Mouse (Mus musculus) gastrocnemius, adult 2 months (tissue): ENCODE results near the gene Smyd1. TPM values are rescaled to one million over a fixed set of nuclear protein-coding genes. Genes with fewer than 3 reads are reported as not detected.
A peak's percentile ranks its signal among the peaks of the same experiment; 100 is the strongest.

ENCODE experiments used
- DNase-seq: peaks from one replicate; pipeline ENCODE4 v3.0.0; 2022
- H3K27ac ChIP-seq: fragments of 200-600 bp; 2 replicates; pipeline ENCODE4 v1.8.1; 2022; ENCODE audit warnings: mild to moderate bottlenecking
- H3K4me3 ChIP-seq: fragments of 200-600 bp; 2 replicates; pipeline ENCODE4 v1.8.1; 2022; ENCODE audit warnings: mild to moderate bottlenecking, moderate library complexity
- CTCF ChIP-seq: fragments of 200-600 bp; IDR thresholded peaks from 2 replicates; pipeline ENCODE4 v1.8.1; 2022; ENCODE audit warnings: antibody characterized with exemption, mild to moderate bottlenecking, moderate library complexity
- intact Hi-C: fragments of 180-260 bp; cut with DNase I; formaldehyde crosslinking; loops from one replicate; pipeline ENCODE4 v1.15.1; 2025
- long read RNA-seq, 2 experiments: library from polyadenylated mRNA; stranded (forward); transcript quantifications; one replicate each; pipeline ENCODE4 v2.0.0; 2021
- total RNA-seq, 2 experiments: library from RNA; stranded (reverse); gene quantifications; 2 replicates each; pipeline ENCODE4 v1.2.3; 2021

The Smyd1 gene
- 100 to 1,000 TPM; 370 to 385 TPM for total RNA-seq
- long read RNA-seq, experiment 1, transcript Smyd1-202 (9 exons, 3,292 nt) = minor isoform, 120 of 334 reads
- long read RNA-seq, experiment 1, transcript Smyd1-201 (10 exons, 3,361 nt) = major isoform, 141 of 334 reads
- long read RNA-seq, experiment 1, partial matches to known transcripts = 24 of 334 reads
- long read RNA-seq, experiment 1, other reads (novel, unspliced or antisense) = 49 of 334 reads
- long read RNA-seq, experiment 2, transcript Smyd1-201 (10 exons, 3,361 nt) = major isoform, 130 of 323 reads
- long read RNA-seq, experiment 2, transcript Smyd1-202 (9 exons, 3,292 nt) = minor isoform, 125 of 323 reads
- long read RNA-seq, experiment 2, partial matches to known transcripts = 11 of 323 reads
- long read RNA-seq, experiment 2, other reads (novel, unspliced or antisense) = 57 of 323 reads

DNA sequence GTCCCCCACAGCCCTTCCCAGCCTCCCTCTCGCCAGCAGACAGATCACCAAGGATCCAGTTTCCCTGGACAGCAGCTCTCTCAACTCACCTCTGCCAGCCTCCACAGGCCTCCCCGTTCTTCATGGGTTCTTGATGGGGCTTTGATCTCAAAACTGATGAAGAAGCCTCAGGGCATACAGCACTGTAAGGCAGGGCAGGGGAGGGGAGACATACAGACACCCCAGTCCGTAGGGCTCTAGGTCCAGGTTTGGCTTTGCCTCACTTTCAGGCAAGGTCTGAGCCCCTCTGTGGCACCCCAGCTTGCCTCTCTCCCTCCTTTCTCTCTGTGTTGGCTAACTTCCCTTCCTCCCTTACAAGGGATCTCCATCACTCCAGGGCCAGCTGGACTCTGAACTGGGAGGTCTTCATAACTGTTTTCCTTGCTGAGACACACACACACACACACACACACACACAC is at the start of gene Smyd1:
TSS of gene Smyd1 (minus strand) at position 408 of the 458 bp plus-strand sequence.
- no peak for TF ChIP-seq CTCF
- Histone ChIP-seq H3K4me3 (no peak within 1 kb of the TSS), H3K27ac (no peak within 1 kb of the TSS)

DNA sequence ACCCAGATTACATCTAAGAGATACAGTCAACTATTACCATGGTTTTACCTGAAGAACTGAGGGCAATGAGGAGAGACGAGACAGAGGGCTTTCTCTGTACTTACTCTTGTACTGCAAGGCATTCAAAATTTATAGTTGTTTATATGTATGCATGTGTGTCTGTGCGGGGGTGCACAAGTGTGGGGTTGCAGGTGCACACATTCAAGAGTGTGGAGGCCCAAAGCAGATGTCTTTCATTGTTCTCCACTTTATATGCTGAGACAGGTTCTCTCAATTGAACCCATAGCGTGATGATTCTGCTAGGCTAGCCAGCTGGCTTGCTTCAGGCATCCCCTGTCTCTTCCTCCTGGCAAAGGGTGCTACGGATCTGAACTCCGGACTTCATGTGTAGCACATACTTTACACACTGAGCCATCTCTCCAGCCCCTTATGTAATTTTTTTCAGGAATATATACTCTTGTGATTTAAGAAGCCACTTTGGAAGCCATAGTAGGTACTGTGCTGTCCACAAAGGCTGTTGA is 49.1 kb upstream of the Smyd1 start:
- intact Hi-C loops = no loop called here
- Histone ChIP-seq H3K4me3 (no peak overlapping the region), H3K27ac (no peak overlapping the region)

More for the DNA sequence above, at the start of gene Smyd1:
- no peak for DNase-seq
- intact Hi-C loops = no loop called here

DNA sequence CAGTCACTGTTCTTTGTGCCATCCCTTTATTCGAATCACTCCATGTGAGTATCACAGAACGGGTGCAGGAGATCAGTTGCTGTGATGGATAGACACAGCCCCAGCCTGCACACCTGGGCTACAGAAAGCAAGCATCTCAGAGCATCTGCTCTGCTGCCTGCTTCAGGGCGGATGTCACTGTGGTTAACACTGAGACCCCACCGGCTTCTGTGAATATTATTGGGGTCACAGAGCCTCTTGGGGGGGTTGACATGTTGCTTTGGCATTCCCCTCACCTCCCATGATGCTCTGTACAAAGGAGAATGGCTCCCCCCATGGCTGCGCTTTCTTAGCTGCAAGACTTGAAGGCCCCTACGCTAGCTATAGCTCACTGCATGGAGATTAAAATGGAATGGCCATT is 47.4 kb upstream of the Smyd1 start:
- no peak for DNase-seq
- no peak for TF ChIP-seq CTCF
- no peak overlapping the region for H3K4me3 ChIP-seq
- H3K27ac ChIP-seq = no peak overlapping the region
- intact Hi-C loops = no loop called here

More for the DNA sequence above, 49.1 kb upstream of the Smyd1 start:
- no peak for DNase-seq
- TF ChIP-seq CTCF = no peak

DNA sequence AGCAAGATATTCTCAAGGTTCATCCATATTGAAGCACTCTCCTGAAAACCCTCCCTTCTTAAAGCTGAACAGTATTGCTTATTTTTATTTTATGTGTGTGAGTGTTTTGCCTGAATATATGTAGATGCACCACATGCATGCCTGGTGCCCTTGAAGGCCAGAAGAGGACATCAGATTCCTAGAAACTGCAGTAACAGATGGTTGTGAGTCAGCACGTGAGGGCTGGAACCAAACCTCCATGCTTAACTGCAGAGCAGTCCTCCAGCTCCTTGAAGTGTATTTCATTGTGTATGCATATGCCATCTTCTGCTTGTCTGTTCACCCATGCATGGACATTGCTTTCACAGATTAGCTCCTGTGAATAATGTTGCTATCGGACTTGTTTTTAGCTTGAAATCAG is 42.0 kb upstream of the Smyd1 start:
- DNase-seq = no peak
- no peak overlapping the region for H3K4me3 ChIP-seq
- no peak overlapping the region for H3K27ac ChIP-seq
- TF ChIP-seq CTCF = no peak
- intact Hi-C loops = no loop called here

DNA sequence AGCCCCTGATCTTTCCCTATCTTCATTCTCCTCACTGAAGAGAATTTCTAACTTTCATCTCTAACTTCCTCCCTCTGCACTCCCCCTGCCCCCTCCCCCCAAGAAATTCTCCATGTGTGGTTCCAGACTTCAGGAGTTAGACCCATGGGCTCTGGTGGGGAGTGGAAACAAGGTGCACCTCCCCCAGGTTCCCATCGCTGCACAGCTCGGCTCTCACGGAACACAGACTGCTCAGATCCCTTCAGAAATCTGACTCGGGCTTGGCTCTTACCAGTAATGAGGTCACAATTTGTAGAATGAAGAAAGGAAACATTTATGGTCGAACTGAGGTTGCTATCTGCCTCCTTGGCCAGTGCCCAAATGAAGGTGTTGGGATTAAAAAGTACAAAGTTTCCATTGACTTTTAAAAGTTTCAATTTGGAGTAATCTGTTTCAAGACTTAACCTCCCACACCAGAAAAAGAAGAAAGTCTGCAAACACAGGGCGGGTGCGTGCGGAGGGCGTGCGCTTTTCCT is 39.2 kb upstream of the Smyd1 start:
- no peak for DNase-seq
- H3K27ac ChIP-seq = no peak overlapping the region
- no peak overlapping the region for H3K4me3 ChIP-seq
- no peak for TF ChIP-seq CTCF
- intact Hi-C loops = no loop called here

DNA sequence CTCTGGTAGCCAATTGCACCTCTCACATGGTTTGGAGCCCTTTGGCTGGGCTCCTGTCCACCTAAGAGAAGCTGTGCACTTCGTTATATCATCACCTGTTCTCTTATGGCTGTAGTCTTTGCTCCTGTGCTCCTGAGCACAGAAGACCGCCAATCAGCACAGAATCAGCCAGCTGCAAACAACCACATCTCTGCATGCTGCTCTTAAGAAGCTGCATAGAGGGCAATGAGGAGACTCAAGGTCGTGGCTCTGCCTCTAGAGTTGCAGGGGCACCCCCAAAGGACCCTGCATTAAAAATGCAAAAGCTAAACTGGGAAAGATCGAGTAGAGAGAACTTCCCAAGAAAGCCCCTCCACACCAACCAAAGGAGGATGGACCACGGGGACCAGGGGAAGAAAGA is 38.7 kb upstream of the Smyd1 start:
- intact Hi-C loops = no loop called here
- Histone ChIP-seq H3K4me3 (no peak overlapping the region), H3K27ac (no peak overlapping the region)
- no peak for DNase-seq
- no peak for TF ChIP-seq CTCF

DNA sequence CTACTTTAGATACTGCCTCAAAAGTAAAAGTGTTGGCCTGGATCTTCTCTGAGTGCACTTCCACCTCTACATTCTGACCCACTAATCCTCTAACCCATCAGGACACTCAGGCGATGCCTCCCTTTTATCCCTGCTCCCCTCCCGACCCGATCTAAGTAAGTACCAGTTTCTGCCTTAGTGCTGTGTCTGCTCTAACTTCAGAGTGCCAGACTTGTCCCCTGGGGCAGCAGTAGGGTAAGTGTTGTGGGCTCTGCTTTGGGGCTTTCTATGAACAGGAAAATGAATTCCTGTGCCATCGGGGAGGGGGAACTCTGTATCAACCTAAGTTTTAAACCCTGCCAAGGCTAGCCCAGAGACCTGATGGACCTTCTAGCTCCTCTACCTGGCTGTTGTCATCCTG is 38.2 kb upstream of the Smyd1 start:
- DNase-seq = no peak
- TF ChIP-seq CTCF = no peak
- intact Hi-C loops = no loop called here
- Histone ChIP-seq H3K27ac (no peak overlapping the region), H3K4me3 (no peak overlapping the region)

DNA sequence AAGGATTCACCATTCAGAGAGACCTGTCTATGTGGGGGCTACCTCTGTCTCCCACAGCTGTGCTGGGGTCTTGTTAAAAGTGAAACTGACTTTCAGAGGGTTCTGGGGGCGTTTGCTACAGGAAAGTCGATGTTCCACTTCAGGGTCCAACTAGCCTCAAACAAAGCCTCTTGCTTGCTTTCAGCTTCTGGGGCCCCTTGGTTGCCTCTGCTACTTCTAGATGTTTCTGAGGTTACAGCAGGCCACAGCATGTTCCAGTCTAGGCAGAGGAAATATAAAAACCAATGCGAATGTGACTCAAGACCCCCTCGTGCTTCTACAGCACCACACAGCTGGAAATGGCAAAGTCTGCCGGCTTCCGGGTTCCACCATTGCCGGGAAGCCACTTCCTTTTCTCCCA is 35.5 kb upstream of the Smyd1 start:
- no peak overlapping the region for H3K27ac ChIP-seq
- intact Hi-C loops = no loop called here
- TF ChIP-seq CTCF = no peak
- no peak overlapping the region for H3K4me3 ChIP-seq
- DNase-seq = no peak

DNA sequence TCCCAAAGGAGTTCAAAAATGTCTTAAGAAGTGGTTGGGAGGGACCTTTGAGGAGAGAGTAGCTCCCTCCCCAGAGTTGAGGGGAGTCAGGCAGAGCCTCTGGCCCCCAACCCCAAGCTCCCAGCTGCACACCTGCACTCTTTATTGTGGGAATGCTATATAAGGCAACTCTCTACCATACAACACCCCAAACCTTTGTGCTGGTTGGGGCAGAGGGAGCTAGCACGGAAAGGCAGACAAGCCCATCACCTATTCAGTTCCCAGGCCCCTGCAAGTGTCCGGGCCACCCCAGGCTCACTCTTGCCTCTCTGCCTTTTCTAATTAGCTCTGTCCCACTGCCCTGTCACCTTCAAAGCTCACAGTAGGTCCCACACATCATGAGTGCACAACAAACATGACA is 31.7 kb upstream of the Smyd1 start:
- Histone ChIP-seq H3K27ac (no peak overlapping the region), H3K4me3 (no peak overlapping the region)
- no peak for TF ChIP-seq CTCF
- intact Hi-C loops = no loop called here
- DNase-seq = no peak

DNA sequence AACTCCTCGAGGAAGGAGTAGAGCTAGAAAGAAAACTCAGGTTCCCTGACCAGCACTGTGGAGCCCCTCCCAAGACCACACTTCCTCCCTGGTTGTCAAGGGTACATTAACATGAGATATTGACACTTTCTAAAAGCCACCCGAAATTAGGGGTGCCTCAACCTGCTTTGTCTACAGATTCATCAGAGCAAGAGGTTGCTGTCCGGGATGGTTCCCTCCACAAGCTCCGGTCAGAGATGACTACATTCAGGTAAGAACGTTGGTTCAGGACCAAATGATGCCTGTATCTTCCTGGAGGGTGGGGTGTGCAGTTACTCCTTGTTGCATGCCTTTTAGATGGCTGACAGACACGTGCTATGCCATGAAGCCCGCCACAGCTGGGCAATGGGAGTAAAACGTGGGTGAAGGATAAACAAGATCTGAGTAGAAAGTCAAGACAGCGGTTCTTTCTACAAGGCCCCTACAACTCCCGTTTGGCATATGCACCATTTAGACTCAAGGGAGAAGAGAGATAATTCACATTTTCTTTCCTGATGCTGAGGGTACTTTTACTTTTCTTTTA is 30.9 kb upstream of the Smyd1 start:
- no peak overlapping the region for H3K27ac ChIP-seq
- no peak overlapping the region for H3K4me3 ChIP-seq
- no peak for TF ChIP-seq CTCF
- intact Hi-C loops = no loop called here
- no peak for DNase-seq

DNA sequence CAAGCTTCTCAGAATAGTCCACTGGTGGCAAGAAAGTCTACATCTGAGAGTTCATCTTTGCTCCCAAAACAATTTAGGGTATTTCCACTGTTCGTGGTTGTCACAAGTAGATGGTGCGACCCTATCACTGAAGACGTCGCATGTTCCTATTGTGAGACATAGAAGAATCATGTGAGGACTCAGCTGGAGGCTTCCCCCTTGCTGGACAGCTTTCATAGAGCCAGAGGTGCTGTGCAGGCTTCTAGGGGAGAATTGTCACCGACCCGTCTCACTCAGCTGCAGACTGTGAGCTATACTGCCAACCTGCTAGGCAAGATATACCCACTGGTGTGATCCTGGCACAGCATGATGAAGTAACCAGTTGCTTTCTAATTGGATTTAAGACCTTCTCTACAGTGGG is 30.2 kb upstream of the Smyd1 start:
- no peak for TF ChIP-seq CTCF
- Histone ChIP-seq H3K4me3 (no peak overlapping the region), H3K27ac (no peak overlapping the region)
- no peak for DNase-seq
- intact Hi-C loops = no loop called here

DNA sequence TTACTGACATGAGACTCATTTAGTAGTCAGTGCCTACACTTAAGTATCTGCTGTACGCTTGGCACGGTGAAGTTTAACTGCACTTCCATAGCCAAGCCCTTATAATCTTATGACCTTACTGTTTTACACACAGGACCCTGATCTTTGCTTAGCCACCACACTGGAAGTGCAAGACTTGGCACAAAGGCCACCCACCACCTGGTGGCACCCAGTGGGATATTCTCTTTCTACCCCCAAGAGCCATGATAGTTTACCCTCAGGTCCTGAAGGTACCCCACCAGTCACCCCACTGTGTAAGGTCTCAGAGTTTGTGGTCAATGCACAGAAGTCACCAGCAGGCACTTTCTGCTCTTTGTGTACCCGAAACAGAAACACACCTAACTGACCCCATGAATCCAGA is 29.2 kb upstream of the Smyd1 start:
- intact Hi-C loops = no loop called here
- TF ChIP-seq CTCF = no peak; the same call in 1 of the 2 replicates
- Histone ChIP-seq H3K4me3 (no peak overlapping the region), H3K27ac (no peak overlapping the region)
- DNase-seq = no peak

DNA sequence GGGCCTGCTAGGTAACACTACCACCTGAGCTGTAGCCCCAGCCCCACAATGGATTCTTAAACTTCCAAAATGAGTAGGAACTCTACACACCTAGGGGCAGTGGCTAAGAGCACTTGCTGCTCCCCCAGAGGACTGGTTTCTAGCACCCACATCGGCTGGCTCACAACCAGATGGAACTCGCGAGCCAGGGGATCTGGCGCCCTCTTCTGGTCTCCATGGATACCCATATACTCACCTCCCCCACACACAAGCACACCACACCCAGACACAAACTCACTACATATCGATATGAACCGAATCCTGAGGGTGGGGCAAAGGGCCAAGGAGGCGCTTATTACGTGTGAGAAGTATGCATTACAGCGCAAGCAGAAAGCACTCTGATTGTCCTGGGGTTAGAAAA is 26.0 kb upstream of the Smyd1 start:
- Histone ChIP-seq H3K27ac (no peak overlapping the region), H3K4me3 (no peak overlapping the region)
- no peak for DNase-seq
- peak; percentile 4; the same call in 1 of the 2 replicates for TF ChIP-seq CTCF
- intact Hi-C loops = no loop called here
